Mouse (Mus musculus): ENCODE measurements at regions not wholly inside any gene's neighbourhood (a gene's known extent, or its start where the extent isn't known, plus 50 kb on each side); places are given as distances from the start of the nearest gene placed in this dataset.
A peak's percentile ranks its signal among the peaks of the same experiment; 100 is the strongest.

DNA sequence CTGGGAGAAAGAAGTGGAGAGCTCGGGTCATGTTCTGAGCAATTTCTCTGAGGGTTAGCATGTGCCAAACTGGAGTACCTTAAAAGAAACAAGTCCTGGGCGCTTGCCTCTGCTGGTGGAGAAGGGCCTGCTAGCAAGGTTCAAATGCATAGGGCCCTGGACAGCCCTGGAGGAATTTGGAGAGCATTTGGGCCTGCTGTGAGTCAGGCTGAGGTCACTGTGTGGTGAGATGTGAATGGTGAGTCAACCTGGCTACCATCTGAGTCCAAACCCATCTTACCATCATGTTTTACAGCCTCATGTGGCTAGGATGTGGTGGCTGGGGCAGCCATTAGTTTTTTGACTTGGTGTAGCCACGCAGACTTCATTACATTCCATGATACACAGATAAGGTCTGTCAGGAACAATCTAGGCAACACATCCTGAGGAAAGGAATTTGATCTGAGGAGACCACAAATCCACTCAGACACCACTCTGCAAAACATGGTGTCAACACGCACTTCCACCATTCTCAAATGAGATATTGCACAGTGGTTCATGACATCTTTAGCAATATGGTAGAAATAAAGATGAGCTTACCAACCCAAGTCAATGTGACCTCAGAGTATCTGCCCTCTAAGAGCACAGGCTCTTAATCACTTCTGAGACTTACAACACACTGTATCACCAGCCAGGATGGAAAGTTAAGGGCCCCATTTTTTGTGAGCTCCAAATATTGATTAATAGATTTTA lies 83.1 kb downstream of the Thbs2 start:
- no peak for DNase-seq (ENCODE audit: low spot score)

DNA sequence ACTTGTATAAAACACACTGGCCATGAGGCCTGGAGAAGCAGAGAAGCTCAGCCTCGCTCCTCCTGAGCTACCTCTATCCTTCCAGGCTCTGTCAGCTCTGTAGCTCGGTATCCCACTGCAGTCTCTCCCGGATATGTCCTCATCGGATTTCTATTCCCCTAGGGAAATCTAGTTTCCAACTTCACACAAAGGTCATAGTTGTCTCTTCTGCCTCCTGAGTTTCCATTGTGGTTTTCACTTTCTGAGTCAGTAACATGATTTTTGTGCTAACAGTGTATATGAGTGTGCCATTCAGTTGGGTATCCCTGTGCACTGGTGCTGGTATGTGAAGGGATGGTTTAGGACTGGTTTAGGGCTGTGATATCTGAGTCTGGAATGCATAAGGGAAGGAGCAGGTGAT lies 85.2 kb downstream of the Thbs2 start:
- DNase-seq (ENCODE audit: low spot score), result no peak

- DNase-seq (ENCODE audit: low spot score), result no peak
Observed at GRCm38 (mm10) chr17:14606356-14606989, 87.6 kb downstream of the Thbs2 start.

- DNase-seq (ENCODE audit: low spot score), result no peak
Observed at GRCm38 (mm10) chr17:14599681-14600080, 94.4 kb downstream of the Thbs2 start.

DNA sequence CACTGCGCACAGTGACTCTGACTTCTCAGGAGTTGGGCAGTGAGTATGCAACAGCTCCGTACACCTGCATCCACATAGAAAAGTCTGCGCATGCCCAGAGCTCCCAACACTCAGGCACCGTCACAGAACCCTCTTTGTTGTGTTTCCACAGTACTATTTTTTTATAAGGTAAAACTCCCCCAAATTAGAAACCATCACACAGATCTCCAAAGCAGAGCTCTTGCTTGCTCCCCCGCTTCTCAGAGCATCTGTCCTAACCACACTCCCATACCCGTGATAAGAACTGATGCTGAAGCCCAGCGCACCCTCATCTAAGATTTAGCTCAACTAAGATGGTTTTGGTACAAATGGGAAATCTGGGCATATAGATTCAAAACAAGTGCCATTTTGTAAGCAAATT lies 97.6 kb downstream of the Thbs2 start:
- no peak for DNase-seq (ENCODE audit: low spot score)

DNA sequence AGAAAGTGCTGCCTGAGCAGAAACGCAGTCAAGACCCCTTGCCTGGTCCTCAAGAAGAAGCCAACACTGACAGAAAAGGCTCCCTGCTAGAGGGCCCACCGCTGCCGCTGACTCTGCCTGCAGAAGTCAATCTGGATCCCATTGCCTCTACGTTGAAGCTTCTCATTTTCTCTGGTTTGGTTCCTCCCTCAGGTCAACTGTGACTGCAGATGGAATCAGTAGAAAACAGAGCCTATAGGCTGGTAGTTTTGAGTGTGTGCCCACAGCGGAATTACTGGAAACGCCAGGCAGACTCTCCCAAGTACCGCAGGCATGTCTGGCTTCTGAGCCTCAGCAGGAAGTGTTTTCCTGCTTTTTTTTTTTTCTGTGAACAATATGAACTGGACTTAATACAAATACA lies 98.5 kb downstream of the Thbs2 start:
- no peak for DNase-seq (ENCODE audit: low spot score)

DNA sequence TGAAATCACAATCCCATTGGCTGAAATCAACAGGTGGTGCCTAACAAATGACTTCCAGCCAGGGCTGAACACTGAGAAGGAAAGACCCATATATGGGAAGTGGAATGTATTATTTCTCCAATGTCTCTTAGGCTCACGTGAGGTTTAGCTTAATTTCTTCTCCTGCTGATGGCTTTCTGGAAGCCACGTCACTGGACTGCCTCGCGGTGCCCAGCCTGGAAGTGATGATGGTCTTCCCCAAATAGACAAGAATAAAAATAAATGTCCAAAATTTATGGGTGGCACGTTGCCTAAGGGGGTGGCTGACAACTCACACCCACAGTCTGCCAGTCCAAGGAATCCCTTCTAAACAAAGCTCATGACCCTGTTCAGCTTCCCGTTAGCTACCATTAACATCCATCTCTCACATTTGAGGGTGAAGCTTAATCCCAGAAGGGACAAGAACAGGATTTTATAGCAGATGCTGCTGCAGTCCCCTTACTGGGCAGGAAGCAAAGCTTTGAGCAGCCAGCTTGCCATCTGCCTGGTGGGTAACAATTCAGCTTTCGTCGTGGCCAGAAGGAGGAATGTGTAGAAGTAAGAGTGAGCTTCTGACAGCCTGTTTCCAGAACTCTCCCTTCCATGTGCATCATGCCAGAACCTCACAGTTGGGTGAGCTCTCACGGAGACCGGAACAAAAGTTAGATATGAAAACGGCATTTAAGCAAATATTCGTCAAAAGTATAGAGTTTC lies 105.8 kb downstream of the Thbs2 start:
- no peak for DNase-seq (ENCODE audit: low spot score)

DNA sequence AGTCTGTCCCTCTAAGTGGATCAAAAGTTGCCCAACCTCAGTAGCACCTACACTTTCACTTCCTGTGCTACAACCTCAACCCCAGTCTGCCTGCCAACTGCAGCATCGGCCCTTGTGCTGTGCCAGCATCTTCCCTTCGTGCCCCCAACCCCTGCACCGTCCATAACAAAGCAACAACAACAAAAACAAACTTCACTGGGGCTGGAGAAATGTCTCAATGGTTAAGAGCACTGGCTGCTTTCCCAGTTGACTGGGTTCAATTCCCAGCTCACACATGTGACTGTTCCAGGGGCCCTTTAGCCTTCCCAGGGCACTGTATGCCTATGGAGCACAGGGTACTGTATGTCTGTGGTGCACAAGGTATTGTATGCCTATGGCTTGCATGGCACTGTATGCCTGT lies 114.4 kb downstream of the Thbs2 start:
- DNase-seq (ENCODE audit: low spot score), result no peak

- no peak for DNase-seq (ENCODE audit: low spot score)
Observed at GRCm38 (mm10) chr17:14578721-14579120, 115.3 kb downstream of the Thbs2 start.

- DNase-seq (ENCODE audit: low spot score), result no peak
Observed at GRCm38 (mm10) chr17:14578194-14578593, 115.8 kb downstream of the Thbs2 start.

GRCm38 (mm10) chr17:14576159-14576558 lies 117.9 kb downstream of the Thbs2 start:
- DNase-seq (ENCODE audit: low spot score), result no peak

DNA sequence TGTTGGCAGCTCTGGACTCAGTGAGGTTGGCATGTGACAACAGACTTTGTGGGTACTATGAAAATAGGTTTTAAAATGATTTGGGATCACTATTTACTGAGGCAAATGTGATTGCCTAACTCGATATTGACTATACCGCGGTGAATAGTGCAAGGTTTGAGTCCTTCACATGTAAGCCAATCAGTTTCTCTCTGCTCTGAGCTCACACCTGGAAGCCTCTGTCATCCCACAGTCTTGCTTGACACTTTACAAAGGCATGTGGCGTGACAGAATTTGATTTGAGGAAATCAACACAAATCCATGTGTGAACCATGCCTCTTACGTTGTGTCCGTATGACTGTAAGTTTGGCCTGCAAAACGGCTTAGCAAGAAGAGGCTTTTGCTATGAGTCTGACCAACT lies 122.9 kb downstream of the Thbs2 start:
- DNase-seq (ENCODE audit: low spot score), result no peak

- no peak for DNase-seq (ENCODE audit: low spot score)
Observed at GRCm38 (mm10) chr17:14570266-14570775, 123.7 kb downstream of the Thbs2 start.

- DNase-seq (ENCODE audit: low spot score), result no peak
Observed at GRCm38 (mm10) chr17:14562191-14562590, 131.8 kb downstream of the Thbs2 start.

GRCm38 (mm10) chr17:14557214-14557613 lies 136.8 kb downstream of the Thbs2 start:
- no peak for DNase-seq (ENCODE audit: low spot score)

DNA sequence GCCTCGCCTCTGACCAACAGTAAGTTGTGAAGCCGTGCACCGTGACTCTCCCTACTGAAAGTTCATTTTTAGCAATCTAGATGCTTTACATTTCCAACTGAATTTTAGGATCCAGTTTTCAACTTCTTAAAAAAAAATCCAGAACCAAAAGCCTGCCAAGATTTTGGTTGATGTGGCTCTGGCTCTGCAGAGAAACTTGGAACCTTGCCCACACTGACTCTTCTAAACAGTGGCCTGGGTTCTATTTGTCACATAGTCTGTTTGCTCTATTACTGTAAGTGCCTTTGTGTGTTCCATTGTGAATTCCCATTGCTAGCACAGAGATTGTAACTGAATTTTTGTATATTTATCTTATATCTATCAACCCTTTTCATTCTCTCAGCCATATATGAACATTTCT lies 140.8 kb downstream of the Thbs2 start:
- no peak for DNase-seq (ENCODE audit: low spot score)

DNA sequence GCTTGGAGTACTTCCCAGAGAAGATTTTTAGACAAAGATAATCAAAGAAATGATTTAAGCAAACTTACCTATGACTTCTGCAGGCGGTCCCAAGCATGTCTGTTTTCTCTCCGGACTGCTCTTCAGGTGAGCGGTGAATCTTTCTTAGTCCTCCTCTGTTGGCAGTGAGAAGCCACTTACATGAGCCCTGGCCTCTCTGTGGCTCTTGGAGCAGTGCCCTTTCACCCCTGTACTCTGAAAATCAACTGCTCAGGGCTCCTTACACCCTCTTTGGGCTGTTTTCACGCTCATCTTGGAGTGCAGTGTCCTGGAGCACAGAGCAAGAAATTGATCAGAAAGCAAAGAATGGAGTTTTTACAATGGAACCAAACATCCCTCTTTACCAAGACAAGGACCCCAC lies 142.0 kb downstream of the Thbs2 start:
- no peak for DNase-seq (ENCODE audit: low spot score)

DNA sequence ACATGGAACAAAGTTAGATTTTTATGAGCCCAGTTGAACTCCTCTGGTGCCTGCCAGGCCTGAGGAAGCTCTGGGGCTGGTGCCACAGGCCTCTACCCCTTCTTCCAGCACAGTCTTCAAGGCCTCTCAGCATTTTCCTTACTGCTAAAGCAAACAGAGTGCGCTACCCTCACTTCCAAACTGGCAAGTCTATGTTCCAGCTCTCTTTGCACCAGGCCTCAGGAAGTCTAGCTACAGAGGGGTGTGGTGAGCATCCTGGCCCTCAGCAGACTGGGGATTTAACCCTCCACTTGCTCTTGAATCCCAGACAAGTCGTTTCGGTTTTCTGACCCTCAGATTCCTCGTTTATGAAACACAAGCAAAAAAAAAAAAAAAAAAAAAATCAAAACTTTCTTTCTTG lies 142.4 kb downstream of the Thbs2 start:
- no peak for DNase-seq (ENCODE audit: low spot score)

DNA sequence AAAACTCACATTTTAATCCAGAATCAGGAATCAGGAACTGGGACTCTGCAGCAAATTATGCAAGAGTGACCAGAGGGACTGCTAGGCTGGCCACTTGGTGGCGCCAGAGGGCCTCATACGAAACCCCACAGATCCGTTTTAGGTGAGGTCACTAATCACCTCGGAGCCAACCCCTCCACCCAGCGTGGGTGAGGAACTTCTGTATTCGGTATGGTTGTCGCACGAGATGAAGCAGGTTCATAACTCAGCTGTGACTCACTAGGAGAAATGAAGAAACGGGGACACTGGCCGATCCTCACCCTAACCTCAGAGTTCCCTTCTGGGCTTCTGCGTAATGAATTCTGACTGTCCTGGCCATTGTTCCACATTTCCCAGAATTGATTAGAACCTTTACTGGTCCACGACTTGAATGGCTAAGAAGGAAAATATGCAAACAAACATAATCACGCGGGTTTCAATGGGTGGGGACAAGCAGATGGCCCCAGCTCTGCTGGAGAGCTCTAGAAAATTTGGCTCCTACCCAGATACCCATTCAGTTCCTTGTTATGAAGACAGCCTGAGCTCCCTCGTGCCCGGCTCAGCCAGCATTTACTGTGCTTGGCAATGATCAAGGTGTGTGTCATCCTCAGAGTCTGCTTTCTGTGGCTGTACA lies 148.1 kb downstream of the Thbs2 start:
- peak; percentile 53 for DNase-seq (ENCODE audit: low spot score)

- DNase-seq (ENCODE audit: low spot score), result no peak
Observed at GRCm38 (mm10) chr17:14544343-14545002, 149.6 kb downstream of the Thbs2 start.

DNA sequence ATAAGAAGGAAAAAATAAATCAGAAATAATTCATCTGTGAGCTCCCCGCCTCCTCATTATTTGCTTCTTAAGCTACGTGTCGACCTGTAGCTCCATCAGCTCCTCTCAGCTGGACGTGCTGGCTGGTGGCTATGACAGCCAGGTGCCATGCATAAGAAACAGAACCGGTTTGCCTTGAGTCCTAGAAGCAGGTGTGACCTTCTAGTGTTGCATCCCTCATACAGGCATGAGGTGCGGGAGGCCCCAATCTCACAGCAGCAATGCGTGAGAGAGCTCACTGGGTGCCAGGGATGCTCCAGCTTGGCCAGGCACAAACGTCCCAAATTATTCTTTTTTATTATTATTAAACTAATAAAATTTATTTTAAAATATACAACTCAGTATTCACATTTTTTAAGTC lies 153.0 kb downstream of the Thbs2 start:
- no peak for DNase-seq (ENCODE audit: low spot score)

Measured in lung, postnatal 25 days (tissue).